Mouse (Mus musculus) E14TG2a.4 (cell line): ENCODE measurements at regions not wholly inside any gene's neighbourhood (a gene's known extent, or its start where the extent isn't known, plus 50 kb on each side); places are given as distances from the start of the nearest gene placed in this dataset.
"Not testable (repeated sequence)": the region's sequence is repeated elsewhere in the genome, so short reads cannot be mapped to it uniquely, and the experiment has no call there.

Experiments used
- H3K27me3 ChIP-seq: 2 replicates; pipeline ENCODE4 v1.6.1; 2014; ENCODE audit warnings: low read length, control low read depth; ENCODE audit not compliant: insufficient read depth
- H3K36me3 ChIP-seq: 2 replicates; pipeline ENCODE4 v1.6.1; 2014; ENCODE audit warnings: low read length, control low read depth; ENCODE audit not compliant: insufficient read depth
- H3K4me1 ChIP-seq: replicated peaks from 2 replicates; pipeline ENCODE4 v1.6.1; 2014; ENCODE audit warnings: low read depth, low read length, control low read depth
- H3K4me3 ChIP-seq: replicated peaks from 2 replicates; pipeline ENCODE4 v1.5.1; 2014; ENCODE audit warnings: mild to moderate bottlenecking, low read length
- H3K9me3 ChIP-seq: 2 replicates; pipeline ENCODE4 v1.6.1; 2014; ENCODE audit warnings: low read length, control low read depth
- CTCF ChIP-seq: conservative IDR thresholded peaks from 2 replicates; pipeline ENCODE4 v1.5.1; 2014; ENCODE audit warnings: low read length
- NANOG ChIP-seq: IDR thresholded peaks from 2 replicates; pipeline ENCODE4 v1.6.1; 2014; ENCODE audit warnings: borderline replicate concordance, low read length, mixed read lengths

DNA sequence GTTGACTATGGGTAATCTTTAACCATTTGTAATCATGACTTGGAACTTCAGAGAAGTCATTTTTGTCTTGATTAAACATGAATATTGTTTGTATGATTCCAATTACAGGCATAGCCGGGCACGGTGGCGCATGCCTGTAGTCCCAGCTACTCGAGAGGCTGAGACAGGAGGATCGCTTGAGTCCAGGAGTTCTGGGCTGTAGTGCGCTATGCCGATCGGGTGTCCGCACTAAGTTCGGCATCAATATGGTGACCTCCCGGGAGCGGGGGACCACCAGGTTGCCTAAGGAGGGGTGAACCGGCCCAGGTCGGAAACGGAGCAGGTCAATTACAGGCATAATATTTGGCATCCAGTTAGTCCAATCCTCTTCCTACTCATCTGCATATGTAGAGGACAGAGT is 1275.8 kb downstream of the Rpia start:
- H3K9me3 ChIP-seq, H3K4me3 ChIP-seq, H3K4me1 ChIP-seq, H3K27me3 ChIP-seq, H3K36me3 ChIP-seq: not testable (repeated sequence)

- Histone ChIP-seq H3K4me3 (no peak overlapping the region), H3K36me3 (no peaks in the 10 kb centered on the region), H3K9me3 (no peaks in the 10 kb centered on the region), H3K4me1 (no peaks in the 10 kb centered on the region), H3K27me3 (no peaks in the 10 kb centered on the region)
- TF ChIP-seq CTCF: 0 out of 2 replicates have a peak, but pooled peaks have one; percentile 6
- no peak for TF ChIP-seq NANOG
These were observed 1284.0 kb downstream of the Rpia start for GRCm38 (mm10) chr6:69507995-69508394.

GRCm38 (mm10) chr6:69500056-69500455 is 1292.0 kb downstream of the Rpia start:
- H3K36me3 ChIP-seq, H3K27me3 ChIP-seq, H3K4me3 ChIP-seq, H3K4me1 ChIP-seq, H3K9me3 ChIP-seq: not testable (repeated sequence)
